Mouse (Mus musculus): Measurements from ENCODE around the gene Ifi47.
"Not testable (repeated sequence)": the region's sequence is repeated elsewhere in the genome, so short reads cannot be mapped to it uniquely, and the experiment has no call there.

The Ifi47 gene

DNA sequence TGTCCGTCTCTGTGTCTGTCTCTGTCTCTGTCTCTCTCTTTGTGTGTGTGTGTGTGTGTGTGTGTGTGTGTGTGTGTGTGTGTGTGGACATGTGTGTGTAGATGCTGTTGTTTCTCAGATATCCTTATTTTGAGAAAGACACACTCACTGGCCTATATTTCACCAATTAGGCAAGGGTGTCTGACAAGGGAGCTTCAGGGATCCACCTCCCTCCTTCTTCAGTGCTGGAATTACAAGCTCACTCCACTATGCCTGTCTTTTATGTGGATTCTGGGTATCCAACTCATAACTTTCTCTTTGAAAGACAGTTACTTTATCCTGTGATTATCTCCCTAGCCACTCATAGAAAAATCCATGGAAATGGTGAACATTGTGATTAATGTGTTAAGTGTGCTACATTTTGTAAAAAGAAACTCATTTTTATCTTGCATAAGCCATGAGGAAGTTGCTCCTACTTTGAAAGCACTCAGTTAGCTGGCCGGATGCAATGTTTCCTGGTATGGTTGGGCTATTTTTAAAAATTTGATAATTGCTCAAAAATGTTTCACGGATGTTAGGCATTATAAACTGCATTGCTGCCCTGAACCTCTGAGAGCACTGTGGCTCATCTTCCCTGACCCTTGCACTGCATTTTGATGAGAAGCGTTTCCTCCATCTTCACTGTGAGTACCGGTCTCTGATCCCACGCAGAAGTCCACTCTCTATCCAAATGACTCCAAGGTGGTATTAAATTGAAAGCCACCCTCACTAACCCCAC, at the start of gene Ifi47:
Gene Ifi47, plus strand, starts transcription at position 587 of the 757 bp plus-strand sequence.
- in situ Hi-C loops (cut with MboI, MseI): not testable (repeated sequence)

DNA sequence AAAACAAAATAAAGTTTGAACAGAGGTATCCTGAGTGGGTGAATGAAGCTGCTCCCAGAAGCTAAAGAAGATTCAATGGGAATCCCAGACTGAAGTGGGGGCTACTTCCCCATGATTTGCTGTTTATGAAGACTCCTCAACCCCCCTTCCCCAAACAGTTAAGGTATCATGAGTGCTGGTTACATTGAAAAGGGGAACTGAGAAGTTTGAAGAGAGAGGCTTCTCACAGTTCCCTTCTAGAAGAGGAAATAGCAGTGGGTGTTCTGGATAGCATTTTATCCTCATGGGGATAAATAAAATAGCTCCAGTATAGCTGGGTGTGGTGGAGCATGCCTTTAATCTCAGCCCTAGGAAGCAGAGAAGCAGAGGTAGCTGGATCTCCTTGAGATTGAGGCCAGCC, 26.3 kb upstream of the Ifi47 start:
- in situ Hi-C loops (cut with MboI, MseI): not testable (repeated sequence)

GRCm38 (mm10) chr11:49051093-49051891, 25.1 kb upstream of the Ifi47 start, which contains the start of gene 9930111J21Rik2:
9930111J21Rik2 (minus strand) TSS chr11:49051242.
- in situ Hi-C loops (cut with MboI, MseI): not testable (repeated sequence)

DNA sequence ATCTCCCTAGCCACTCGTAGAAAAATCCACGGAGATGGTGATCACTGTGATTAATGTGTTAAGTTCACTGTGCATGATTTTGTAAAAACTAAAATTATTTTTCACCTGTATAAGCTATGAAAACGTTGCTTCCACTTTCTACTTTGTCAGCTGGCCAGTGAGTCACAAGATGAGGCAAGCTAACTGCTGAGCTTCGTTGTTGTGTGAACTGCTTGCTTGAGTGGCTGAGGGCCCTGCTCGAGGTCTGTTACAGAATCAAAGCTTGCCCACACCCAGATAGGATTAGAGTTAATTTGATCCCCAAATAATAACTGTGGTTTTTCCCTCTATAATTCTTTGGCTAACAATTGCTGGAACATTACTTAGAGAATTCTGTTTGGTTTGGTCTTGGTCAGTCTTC, 24.5 kb upstream of the Ifi47 start:
- in situ Hi-C loops (cut with MboI, MseI): not testable (repeated sequence)

- in situ Hi-C loops (cut with MboI, MseI): loop anchor here (5.0 kb wide), 1 partner anchor 68 kb away; the partner anchor contains the start of genes Gm12185 and Tgtp1
Observed at GRCm38 (mm10) chr11:49060061-49060460, 16.3 kb upstream of the Ifi47 start.

DNA sequence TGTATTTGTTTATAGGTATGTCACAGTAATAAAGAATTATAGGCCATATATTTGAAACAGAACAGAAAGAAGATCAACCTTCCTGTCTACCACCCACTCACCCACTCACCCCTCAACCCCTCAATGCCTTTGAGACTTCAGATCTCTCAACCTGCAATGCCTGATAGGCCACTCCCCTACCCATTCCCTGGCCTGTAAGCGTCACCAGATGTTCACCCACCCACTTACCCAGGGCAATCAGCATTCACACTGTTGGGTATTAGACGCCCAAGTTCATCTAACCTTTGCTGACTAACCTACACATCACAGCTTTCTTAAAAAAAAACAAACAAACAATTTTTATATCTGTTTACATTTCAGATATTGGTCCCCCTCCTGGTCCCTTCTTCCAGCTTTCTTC, 14.5 kb upstream of the Ifi47 start:
- in situ Hi-C loops (cut with MboI, MseI): loop anchor here (5.0 kb wide), 1 partner anchor 70 kb away; the partner anchor contains the start of genes Gm12185 and Tgtp1

GRCm38 (mm10) chr11:49063713-49064469, 12.5 kb upstream of the Ifi47 start, which contains the start of gene Tgtp2:
Tgtp2 (minus strand) TSS chr11:49064206.
- in situ Hi-C loops (cut with MboI, MseI): loop anchor here (5.0 kb wide), 1 partner anchor 72 kb away; the partner anchor contains the start of genes Gm12185 and Tgtp1

- in situ Hi-C loops (cut with MboI, MseI): no loop called here
Observed at GRCm38 (mm10) chr11:49068358-49068757, 8.0 kb upstream of the Ifi47 start.

DNA sequence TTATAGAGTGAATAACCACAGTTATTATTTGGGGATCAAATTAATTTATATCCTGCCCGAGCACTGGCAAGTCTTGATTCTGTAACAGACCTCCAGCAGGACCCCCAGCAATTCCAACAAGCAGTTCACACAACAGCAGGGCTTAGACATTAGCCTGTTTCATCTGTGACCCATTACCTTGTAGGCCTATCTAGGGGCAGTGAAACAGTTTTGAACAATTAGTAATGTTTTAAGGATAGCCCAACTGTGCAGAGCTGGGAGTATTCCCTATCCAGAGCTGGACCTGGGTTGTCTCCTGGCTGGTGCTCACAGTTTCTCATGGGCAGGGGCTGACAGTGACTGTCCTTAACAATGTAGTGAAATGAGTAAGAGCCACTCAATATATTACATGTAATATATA, 625 bp downstream of the Ifi47 start:
- in situ Hi-C loops (cut with MboI, MseI): no loop called here

GRCm38 (mm10) chr11:49078719-49079118, 2.3 kb downstream of the Ifi47 start:
- in situ Hi-C loops (cut with MboI, MseI): no loop called here

- in situ Hi-C loops (cut with MboI, MseI): loop anchor here (10.0 kb wide), 1 partner anchor 106 kb away; the partner anchor contains the start of genes 9930111J21Rik1 and Olfr56
Observed at GRCm38 (mm10) chr11:49080636-49081035, 4.2 kb downstream of the Ifi47 start.

- in situ Hi-C loops (cut with MboI, MseI): loop anchor here (10.0 kb wide), 1 partner anchor 107 kb away; the partner anchor contains the start of genes 9930111J21Rik1 and Olfr56
Observed at GRCm38 (mm10) chr11:49081356-49081755, 5.0 kb downstream of the Ifi47 start.

- in situ Hi-C loops (cut with MboI, MseI): loop anchor here (10.0 kb wide), 1 partner anchor 107 kb away; the partner anchor contains the start of genes 9930111J21Rik1 and Olfr56
Observed at GRCm38 (mm10) chr11:49081886-49082285, 5.5 kb downstream of the Ifi47 start.

- in situ Hi-C loops (cut with MboI, MseI): loop anchor here (10.0 kb wide), 1 partner anchor 108 kb away; the partner anchor contains the start of genes 9930111J21Rik1 and Olfr56
Observed at GRCm38 (mm10) chr11:49083146-49083545, 6.8 kb downstream of the Ifi47 start.

GRCm38 (mm10) chr11:49083808-49084207, 7.4 kb downstream of the Ifi47 start:
- in situ Hi-C loops (cut with MboI, MseI): loop anchor here (10.0 kb wide), 1 partner anchor 109 kb away; the partner anchor contains the start of genes 9930111J21Rik1 and Olfr56

DNA sequence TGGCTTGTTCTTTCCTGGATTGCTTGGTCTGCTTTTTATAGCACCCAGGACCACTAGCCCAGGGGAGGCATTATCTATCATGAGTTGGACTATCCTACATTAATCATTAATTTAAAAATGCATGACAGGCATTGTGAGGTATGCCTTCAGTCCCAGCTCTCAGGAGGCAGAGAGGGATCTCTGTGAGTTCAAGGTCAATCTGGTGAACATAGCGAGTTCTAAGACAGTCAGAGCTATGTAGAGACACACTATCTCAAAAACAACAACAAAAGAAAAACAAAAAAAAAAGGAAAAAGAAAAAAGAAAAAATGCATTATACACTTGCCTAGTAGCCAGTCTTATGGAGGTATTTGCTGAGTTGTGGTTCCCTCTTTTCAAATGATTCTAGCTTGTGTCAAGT, 8.0 kb downstream of the Ifi47 start:
- in situ Hi-C loops (cut with MboI, MseI): loop anchor here (10.0 kb wide), 1 partner anchor 110 kb away; the partner anchor contains the start of genes 9930111J21Rik1 and Olfr56

GRCm38 (mm10) chr11:49084875-49085274, 8.5 kb downstream of the Ifi47 start:
- in situ Hi-C loops (cut with MboI, MseI): loop anchor here (10.0 kb wide), 1 partner anchor 110 kb away; the partner anchor contains the start of genes 9930111J21Rik1 and Olfr56

DNA sequence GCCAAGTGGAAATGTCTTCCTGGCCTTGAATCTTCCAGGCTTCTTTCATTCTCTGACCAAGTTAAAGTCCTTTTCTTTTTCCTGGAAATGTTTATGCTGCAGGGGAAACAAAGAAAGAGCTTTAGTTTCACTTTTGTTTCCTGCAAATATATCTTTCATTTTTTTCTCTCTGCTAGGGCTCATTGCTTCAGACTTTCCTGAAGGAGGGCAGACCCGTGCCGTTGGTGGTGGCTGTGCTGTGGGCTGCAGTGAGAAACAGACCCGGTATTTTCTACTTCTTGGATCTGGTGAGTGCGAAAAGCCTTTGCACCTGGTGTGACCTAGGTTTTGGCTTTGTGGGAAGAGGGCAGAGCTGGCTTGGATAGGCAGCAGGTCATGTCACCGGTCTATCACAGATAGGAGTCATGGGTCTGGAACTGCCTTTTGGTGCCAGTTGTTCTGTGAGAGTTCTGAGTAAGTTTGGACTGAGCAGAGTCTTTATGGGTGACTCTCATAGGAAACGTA, 10.5 kb downstream of the Ifi47 start:
- in situ Hi-C loops (cut with MboI, MseI): loop anchor here (10.0 kb wide), 1 partner anchor 112 kb away; the partner anchor contains the start of genes 9930111J21Rik1 and Olfr56

GRCm38 (mm10) chr11:49087830-49088616, 11.6 kb downstream of the Ifi47 start:
- in situ Hi-C loops (cut with MboI, MseI): loop anchor here (10.0 kb wide), 1 partner anchor 113 kb away; the partner anchor contains the start of genes 9930111J21Rik1 and Olfr56
